Mouse (Mus musculus): ENCODE results near the gene Cfap97.

DNA sequence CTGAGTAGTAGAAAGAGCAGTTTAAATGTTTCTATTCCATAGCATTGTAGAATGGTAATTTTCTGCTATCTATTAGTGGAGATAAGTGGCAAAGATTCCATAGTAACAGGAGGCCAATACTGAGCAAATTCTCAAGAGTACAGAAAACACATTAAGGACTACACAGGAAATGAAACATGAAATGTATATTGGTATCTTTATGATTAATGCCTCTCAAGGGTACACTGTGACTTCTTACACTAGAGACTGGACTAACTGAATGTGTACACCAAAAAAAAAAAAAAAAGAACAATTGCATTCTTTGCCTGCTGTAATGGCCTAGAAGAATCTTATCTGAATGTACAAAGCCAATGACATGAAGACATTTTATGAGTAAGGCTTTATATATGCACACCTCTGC lies 43.9 kb upstream of the Cfap97 start:
- TF ChIP-seq CTCF (IDR thresholded peaks at IDR 0.05; ENCODE audit: borderline replicate concordance, extremely low read depth, insufficient read depth, insufficient read length) (no peak), POLR2A (IDR thresholded peaks at IDR 0.05; ENCODE audit: borderline replicate concordance, extremely low read depth, insufficient read depth, insufficient read length, poor library complexity, severe bottlenecking) (no peak)
